Mouse (Mus musculus) lung, postnatal 0 days (tissue): ENCODE measurements around the gene Klrb1. TPM values are rescaled to one million over a fixed set of nuclear protein-coding genes. Genes with fewer than 3 reads are reported as not detected.

ENCODE experiments used
- ATAC-seq: fragments of 200-750 bp; cut with Nextera tagmentation; 2 replicates; pipeline ENCODE4 v1.8.0; 2017; ENCODE audit warnings: moderate library complexity
- DNase-seq: peaks from one replicate; pipeline ENCODE4 v3.0.0-alpha.2; 2016; ENCODE audit warnings: low spot score
- H3K27ac ChIP-seq: fragments of 300-500 bp; sonication (generic); 2 replicates; pipeline ENCODE4 v1.5.1; 2014; ENCODE audit warnings: antibody characterized with exemption, mild to moderate bottlenecking, low read length, mixed read lengths
- H3K27me3 ChIP-seq: fragments of 300-500 bp; sonication (generic); replicated peaks from 2 replicates; pipeline ENCODE4 v1.6.1; 2014; ENCODE audit warnings: low read length, mixed read lengths; ENCODE audit not compliant: insufficient read depth
- H3K36me3 ChIP-seq: fragments of 300-500 bp; sonication (generic); 2 replicates; pipeline ENCODE4 v1.6.1; 2014; ENCODE audit warnings: low read length, mixed read lengths; ENCODE audit not compliant: insufficient read depth
- H3K4me1 ChIP-seq: fragments of 300-500 bp; sonication (generic); 2 replicates; pipeline ENCODE4 v1.6.1; 2014; ENCODE audit warnings: antibody characterized with exemption, low read depth, low read length, mixed read lengths; ENCODE audit not compliant: insufficient read depth
- H3K4me2 ChIP-seq: fragments of 300-500 bp; sonication (generic); replicated peaks from 2 replicates; pipeline ENCODE4 v1.6.1; 2014; ENCODE audit warnings: low read depth, mild to moderate bottlenecking, low read length, moderate library complexity, mixed read lengths
- H3K4me3 ChIP-seq: fragments of 300-500 bp; sonication (generic); 2 replicates; pipeline ENCODE4 v1.5.1; 2014; ENCODE audit warnings: low read depth, low read length
- H3K9ac ChIP-seq: fragments of 300-500 bp; sonication (generic); replicated peaks from 2 replicates; pipeline ENCODE4 v1.6.1; 2014; ENCODE audit warnings: low read depth, mild to moderate bottlenecking
- H3K9me3 ChIP-seq: fragments of 300-500 bp; sonication (generic); 2 replicates; pipeline ENCODE4 v1.6.1; 2016; ENCODE audit warnings: low read length, mixed read lengths
- CTCF ChIP-seq: IDR thresholded peaks from 2 replicates; pipeline ENCODE4 v1.5.1; 2016; ENCODE audit warnings: antibody characterized with exemption, mild to moderate bottlenecking
- EP300 ChIP-seq: IDR thresholded peaks from 2 replicates; pipeline ENCODE4 v1.6.1; 2016; ENCODE audit warnings: antibody characterized with exemption, mild to moderate bottlenecking, control low read depth
- WGBS: fragments of 180-500 bp; shearing (Covaris S2); extraction: QIAGEN DNeasy Blood & Tissue Kit; methylation state at CpG from one replicate; pipeline ENCODE4 v1.1.7; 2014; 5-methylcytosine and 5-hydroxymethylcytosine counted together
- polyA plus RNA-seq: library from polyadenylated mRNA; unstranded; fragments of >200 nt; fragmentation: Nextera tagmentation; extraction: Ambion mirVana; gene quantifications from 2 replicates; pipeline ENCODE4 v1.2.1, GENCODE M21; 2015

The Klrb1 gene
- polyA plus RNA-seq, 1 experiment from 2014 or later, result not detected

DNA sequence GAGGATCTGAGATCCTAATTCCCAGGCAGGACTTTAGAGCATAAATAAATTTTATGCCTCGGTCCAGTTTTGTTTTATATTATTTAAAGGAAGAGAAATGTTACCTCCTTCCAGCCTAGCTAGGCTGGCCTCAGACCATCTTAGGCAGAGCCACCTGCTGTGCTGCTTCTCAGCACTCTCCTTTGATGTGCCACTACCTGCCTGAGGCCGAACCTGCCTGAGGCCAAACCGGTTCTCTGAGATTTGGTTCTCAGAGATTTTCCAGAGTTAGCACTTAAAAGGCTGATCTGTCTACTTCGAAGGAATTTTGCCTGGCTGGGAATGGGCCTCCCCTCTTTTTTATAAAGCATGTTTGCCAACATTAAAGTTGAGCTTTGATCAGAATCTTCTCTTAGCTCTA is 52.9 kb downstream of the Klrb1 start:
- H3K36me3 ChIP-seq, result no peaks in the 10 kb centered on the region
- no peak for ATAC-seq
- H3K9me3 ChIP-seq, result no peaks in the 10 kb centered on the region
- no peak for TF ChIP-seq CTCF
- no peak for TF ChIP-seq EP300
- no peaks in the 10 kb centered on the region for H3K4me1 ChIP-seq
- DNase-seq, result no peak
- no peak overlapping the region for H3K4me2 ChIP-seq
- H3K4me3 ChIP-seq, result no peak overlapping the region
- WGBS, result 36% methylated on average over 4 of the region's 4 CpGs
- H3K27ac ChIP-seq, result no peak overlapping the region
- no peak overlapping the region for H3K9ac ChIP-seq
- no peaks in the 10 kb centered on the region for H3K27me3 ChIP-seq

DNA sequence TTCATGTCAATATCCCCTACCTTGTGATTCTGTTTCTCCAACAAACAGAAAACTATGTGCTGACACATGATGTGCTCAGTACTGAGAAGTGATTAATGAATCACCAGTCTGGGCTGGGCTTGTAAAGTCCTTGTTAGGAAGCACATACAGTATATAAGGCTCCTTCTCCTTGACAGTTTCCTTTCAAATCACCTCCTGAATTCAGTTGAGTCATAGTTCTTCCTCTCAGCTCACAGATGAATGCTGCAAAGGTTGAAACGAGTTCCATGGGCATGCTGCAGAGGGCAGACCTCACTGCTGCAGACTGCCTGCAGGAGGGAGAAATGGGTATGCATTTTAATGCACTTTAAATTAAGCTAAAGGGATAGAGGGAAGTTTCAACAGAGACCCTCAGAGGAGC is 60.7 kb downstream of the Klrb1 start, which contains the start of gene Clec2h:
Gene Clec2h (plus strand): TSS at position 180 of the 400 bp plus-strand sequence.
- DNase-seq (no peak), ATAC-seq (no peak)
- Histone ChIP-seq H3K9ac (no peak within 1 kb of the TSS), H3K27me3 (no peaks in the 10 kb centered on the region), H3K4me2 (no peak within 1 kb of the TSS), H3K27ac (no peak within 1 kb of the TSS), H3K36me3 (no peaks in the 10 kb centered on the region), H3K4me1 (no peaks in the 10 kb centered on the region), H3K9me3 (no peaks in the 10 kb centered on the region), H3K4me3 (no peak within 1 kb of the TSS)
- 5% methylated on average over 1 of the region's 1 CpGs for whole genome bisulfite sequencing
- TF ChIP-seq CTCF, result peak; percentile 17; the same call in 1 of the 2 replicates
- TF ChIP-seq EP300, result no peak

DNA sequence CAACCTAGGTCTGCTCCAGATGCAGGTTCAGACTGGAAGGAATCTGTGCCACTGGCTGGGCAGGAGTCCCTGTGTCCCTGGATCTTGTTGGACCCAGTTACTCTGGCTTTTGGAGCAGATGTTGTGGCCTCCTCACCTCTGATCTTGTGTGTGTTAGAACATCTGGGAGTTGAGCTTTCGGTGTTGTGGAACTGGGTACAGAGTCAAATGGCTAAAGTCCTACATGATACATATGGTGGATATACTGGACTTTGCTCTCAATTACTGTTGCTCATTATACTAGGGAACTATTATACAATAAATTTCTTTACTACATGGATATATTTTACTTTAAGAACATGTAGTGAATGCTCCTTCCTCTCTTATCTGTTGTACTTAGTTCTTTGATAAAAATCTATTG is 61.6 kb downstream of the Klrb1 start:
- DNase-seq (no peak), ATAC-seq (no peak)
- H3K27me3 ChIP-seq, result no peaks in the 10 kb centered on the region
- H3K9ac ChIP-seq, result no peak overlapping the region
- 84% methylated on average over 1 of the region's 1 CpGs for WGBS
- H3K4me3 ChIP-seq, result no peak overlapping the region
- TF ChIP-seq CTCF (no peak), EP300 (no peak)
- H3K27ac ChIP-seq, result no peak overlapping the region
- no peak overlapping the region for H3K4me2 ChIP-seq
- no peaks in the 10 kb centered on the region for H3K4me1 ChIP-seq
- no peaks in the 10 kb centered on the region for H3K36me3 ChIP-seq
- H3K9me3 ChIP-seq, result no peaks in the 10 kb centered on the region

Other genes with a start within 250 kb of the Klrb1 start
- gene Pzp, start 196.3 kb downstream of the Klrb1 start, polyA plus RNA-seq, result 0.14 and 0.35 TPM in 2 replicates
- gene A2ml1, start 141.5 kb downstream of the Klrb1 start, polyA plus RNA-seq, result 10.1 and 10.8 TPM in 2 replicates
- not detected in 2 replicates for gene Klrb1a, start 99.5 kb downstream of the Klrb1 start, polyA plus RNA-seq
- gene Clec2h, start 60.7 kb downstream of the Klrb1 start, polyA plus RNA-seq, result not detected in 2 replicates
- gene Klrb1c, start 66.2 kb upstream of the Klrb1 start, polyA plus RNA-seq, result 0.41 and 0.50 TPM in 2 replicates
- gene Gm44511, start 103.3 kb upstream of the Klrb1 start, polyA plus RNA-seq, result 0.26 TPM in 1 of 2 replicates, not detected in the other
- 0.26 and 0.35 TPM in 2 replicates for gene Klrb1b, start 103.3 kb upstream of the Klrb1 start, polyA plus RNA-seq
- gene Clec2i, start 164.5 kb upstream of the Klrb1 start, polyA plus RNA-seq, result 0.11 and 0.14 TPM in 2 replicates
- 0.58 and 1.2 TPM in 2 replicates for gene BC035044, start 168.1 kb upstream of the Klrb1 start, polyA plus RNA-seq
- not detected in 2 replicates for gene Clec2g, start 211.3 kb upstream of the Klrb1 start, polyA plus RNA-seq